Mouse (Mus musculus) spleen, adult 2 months (tissue): ENCODE measurements around the gene Vps18.

ENCODE experiments used
- CTCF ChIP-seq: fragments of 200-500 bp; IDR thresholded peaks from 2 replicates; pipeline ENCODE4 v1.5.1; 2011; ENCODE audit warnings: mild to moderate bottlenecking, inconsistent platforms; ENCODE audit not compliant: insufficient read depth, insufficient read length, insufficient replicate concordance; ENCODE audit errors: extremely low read depth
- POLR2A ChIP-seq: fragments of 200-500 bp; IDR thresholded peaks from 2 replicates; pipeline ENCODE4 v1.6.1; 2011; ENCODE audit warnings: low read depth, low read length, inconsistent platforms

- no peak for TF ChIP-seq POLR2A
- TF ChIP-seq CTCF: no peak
Measured at GRCm38 (mm10) chr2:119312380-119312958, 23.9 kb downstream of the Vps18 start.
